Mouse (Mus musculus): ENCODE measurements around the gene Phlda3. TPM values are rescaled to one million over a fixed set of nuclear protein-coding genes. Genes with fewer than 3 reads are reported as not detected.
A peak's percentile ranks its signal among the peaks of the same experiment; 100 is the strongest.

The Phlda3 gene
- polyA plus RNA-seq, 1 experiment from 2014 or later: 22.6 TPM

GRCm38 (mm10) chr1:135764206-135764528, 1.8 kb upstream of the Phlda3 start:
- Histone ChIP-seq H3K36me3 (ENCODE audit: control insufficient read depth, insufficient read depth, low read length) (peaks cover 3% of the 10 kb centered on the region), H3K27ac (ENCODE audit: low read depth, low read length) (no peak overlapping the region), H3K9ac (ENCODE audit: low read length) (no peak overlapping the region), H3K4me2 (ENCODE audit: low read depth) (no peak overlapping the region), H3K27me3 (ENCODE audit: control insufficient read depth, insufficient read depth, low read length) (0 out of 2 replicates have a peak, but pooled peaks cover 2% of the 10 kb centered on the region), H3K4me1 (ENCODE audit: control insufficient read depth, insufficient read depth, low read length) (peaks cover 16% of the 10 kb centered on the region), H3K4me3 (ENCODE audit: low read depth, low read length) (no peak overlapping the region), H3K9me3 (ENCODE audit: control insufficient read depth, low read length) (no peaks in the 10 kb centered on the region)
- ATAC-seq (ENCODE audit: insufficient read depth, low FRiP score, low TSS enrichment) (no peak), DNase-seq (ENCODE audit: low spot score) (no peak)
- 71% methylated on average over 2 of the region's 2 CpGs for WGBS

DNA sequence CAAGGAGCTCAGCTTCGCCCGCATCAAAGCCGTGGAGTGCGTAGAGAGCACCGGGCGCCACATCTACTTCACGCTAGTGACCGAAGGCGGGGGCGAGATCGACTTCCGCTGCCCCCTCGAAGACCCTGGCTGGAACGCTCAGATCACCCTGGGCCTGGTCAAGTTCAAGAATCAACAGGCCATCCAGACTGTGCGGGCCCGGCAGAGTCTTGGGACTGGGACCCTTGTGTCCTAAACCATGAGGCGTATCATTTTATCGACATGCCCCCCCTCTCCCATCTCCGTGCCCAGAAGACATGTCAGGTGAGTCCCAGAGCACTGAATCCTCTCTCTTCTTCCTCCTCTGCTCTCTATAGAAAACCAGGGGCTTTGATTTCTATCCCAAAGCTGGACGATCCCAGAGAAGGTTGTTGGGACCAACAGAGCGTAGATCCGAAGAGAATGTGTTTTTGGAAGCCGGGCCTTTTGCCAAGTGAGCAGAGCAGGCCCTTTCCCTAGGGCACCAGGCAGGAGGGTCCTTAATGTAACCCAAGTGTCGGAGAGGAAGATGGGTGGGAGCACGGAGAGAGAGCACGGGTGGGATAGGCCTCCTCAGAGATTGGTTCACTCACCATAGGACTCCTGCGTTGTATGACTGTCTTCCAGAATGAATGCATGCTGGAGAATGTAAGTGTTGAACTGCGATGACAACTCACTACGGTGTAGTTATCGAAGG, 830 bp downstream of the Phlda3 start:
- no peaks in the 10 kb centered on the region for H3K9me3 ChIP-seq (ENCODE audit: control insufficient read depth, low read length)
- peaks cover 5% of the 10 kb centered on the region for H3K36me3 ChIP-seq (ENCODE audit: control insufficient read depth, insufficient read depth, low read length)
- 0 out of 2 replicates have a peak, but pooled peaks cover 2% of the 10 kb centered on the region for H3K27me3 ChIP-seq (ENCODE audit: control insufficient read depth, insufficient read depth, low read length)
- DNase-seq (ENCODE audit: low spot score) (no peak), ATAC-seq (ENCODE audit: insufficient read depth, low FRiP score, low TSS enrichment) (peak; percentile 5; the same call in 1 of the 2 replicates)
- H3K9ac ChIP-seq (ENCODE audit: low read length): peak overlapping the region; percentile 83
- peak overlapping the region; percentile 97 for H3K4me2 ChIP-seq (ENCODE audit: low read depth)
- H3K4me3 ChIP-seq (ENCODE audit: low read depth, low read length): peak overlapping the region; percentile 64
- H3K4me1 ChIP-seq (ENCODE audit: control insufficient read depth, insufficient read depth, low read length): peaks cover 16% of the 10 kb centered on the region
- 29% methylated on average over 30 of the region's 30 CpGs for WGBS
- H3K27ac ChIP-seq (ENCODE audit: low read depth, low read length): 0 out of 2 replicates have a peak overlapping the region, but pooled peaks have one; percentile 50

GRCm38 (mm10) chr1:135767324-135767890, 1.5 kb downstream of the Phlda3 start:
- ATAC-seq (ENCODE audit: insufficient read depth, low FRiP score, low TSS enrichment) (no peak), DNase-seq (ENCODE audit: low spot score) (no peak)

DNA sequence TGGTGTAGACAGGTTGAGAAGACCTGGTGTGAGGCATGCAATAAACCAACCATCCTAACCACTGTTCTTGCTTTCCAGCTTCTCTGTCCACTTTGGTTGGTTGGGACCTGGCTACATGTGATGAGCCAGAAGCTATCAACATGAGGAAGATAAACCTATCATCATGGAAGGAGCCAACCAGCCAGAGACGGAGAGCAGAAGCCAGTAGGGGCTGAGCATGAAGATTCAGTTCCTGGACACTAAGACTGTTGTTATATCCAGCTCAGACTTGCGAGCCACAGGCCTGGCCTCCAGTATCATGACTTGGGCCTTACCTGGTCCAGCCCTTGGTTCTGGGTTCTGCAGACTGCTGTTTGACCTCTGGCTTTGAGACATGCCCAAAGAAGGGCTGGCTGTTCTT, 2.5 kb downstream of the Phlda3 start:
- ATAC-seq (ENCODE audit: insufficient read depth, low FRiP score, low TSS enrichment) (no peak), DNase-seq (ENCODE audit: low spot score) (no peak)
- peaks cover 16% of the 10 kb centered on the region for H3K4me1 ChIP-seq (ENCODE audit: control insufficient read depth, insufficient read depth, low read length)
- no peak overlapping the region for H3K4me3 ChIP-seq (ENCODE audit: low read depth, low read length)
- H3K9ac ChIP-seq (ENCODE audit: low read length): no peak overlapping the region
- H3K36me3 ChIP-seq (ENCODE audit: control insufficient read depth, insufficient read depth, low read length): peaks cover 5% of the 10 kb centered on the region
- no peaks in the 10 kb centered on the region for H3K9me3 ChIP-seq (ENCODE audit: control insufficient read depth, low read length)
- H3K27me3 ChIP-seq (ENCODE audit: control insufficient read depth, insufficient read depth, low read length): 0 out of 2 replicates have a peak, but pooled peaks cover 2% of the 10 kb centered on the region
- WGBS: 100% methylated on average over 2 of the region's 2 CpGs
- H3K27ac ChIP-seq (ENCODE audit: low read depth, low read length): no peak overlapping the region
- H3K4me2 ChIP-seq (ENCODE audit: low read depth): no peak overlapping the region

More at GRCm38 (mm10) chr1:135767324-135767890, 1.5 kb downstream of the Phlda3 start:
- WGBS: 88% methylated on average over 4 of the region's 4 CpGs
- H3K9me3 ChIP-seq (ENCODE audit: control insufficient read depth, low read length): no peaks in the 10 kb centered on the region
- H3K36me3 ChIP-seq (ENCODE audit: control insufficient read depth, insufficient read depth, low read length): peaks cover 5% of the 10 kb centered on the region
- H3K27me3 ChIP-seq (ENCODE audit: control insufficient read depth, insufficient read depth, low read length): 0 out of 2 replicates have a peak, but pooled peaks cover 2% of the 10 kb centered on the region
- H3K4me2 ChIP-seq (ENCODE audit: low read depth): peak overlapping the region; percentile 97
- H3K9ac ChIP-seq (ENCODE audit: low read length): no peak overlapping the region
- peaks cover 16% of the 10 kb centered on the region for H3K4me1 ChIP-seq (ENCODE audit: control insufficient read depth, insufficient read depth, low read length)
- H3K27ac ChIP-seq (ENCODE audit: low read depth, low read length): no peak overlapping the region
- H3K4me3 ChIP-seq (ENCODE audit: low read depth, low read length): peak overlapping the region; percentile 64

DNA sequence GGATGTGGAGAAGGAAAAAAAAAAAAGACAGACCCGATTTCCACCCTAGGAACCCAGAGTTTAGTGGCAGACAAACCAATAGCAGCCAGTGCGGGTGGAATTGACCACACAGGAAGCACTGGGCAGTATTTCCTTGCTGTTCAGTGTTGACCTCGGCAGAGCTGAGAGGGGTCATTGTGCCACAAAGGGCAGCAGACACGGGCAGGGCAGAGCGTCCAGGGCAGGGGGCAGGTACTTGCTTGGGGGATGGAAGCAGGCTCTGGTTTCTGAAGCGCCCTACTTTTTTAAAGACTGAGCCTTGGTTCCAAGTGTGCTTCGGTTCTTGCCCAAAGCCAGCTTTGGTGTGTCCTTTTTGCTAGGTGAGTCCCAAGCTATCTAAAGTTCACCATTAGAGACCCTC, 4.3 kb downstream of the Phlda3 start:
- Histone ChIP-seq H3K27ac (ENCODE audit: low read depth, low read length) (no peak overlapping the region), H3K27me3 (ENCODE audit: control insufficient read depth, insufficient read depth, low read length) (0 out of 2 replicates have a peak, but pooled peaks cover 2% of the 10 kb centered on the region), H3K4me3 (ENCODE audit: low read depth, low read length) (no peak overlapping the region), H3K4me2 (ENCODE audit: low read depth) (no peak overlapping the region), H3K9ac (ENCODE audit: low read length) (no peak overlapping the region), H3K9me3 (ENCODE audit: control insufficient read depth, low read length) (no peaks in the 10 kb centered on the region), H3K4me1 (ENCODE audit: control insufficient read depth, insufficient read depth, low read length) (peaks cover 16% of the 10 kb centered on the region), H3K36me3 (ENCODE audit: control insufficient read depth, insufficient read depth, low read length) (peaks cover 5% of the 10 kb centered on the region)
- no peak for DNase-seq (ENCODE audit: low spot score)
- no peak for ATAC-seq (ENCODE audit: insufficient read depth, low FRiP score, low TSS enrichment)
- WGBS: 73% methylated on average over 7 of the region's 7 CpGs

GRCm38 (mm10) chr1:135770896-135771572, 5.1 kb downstream of the Phlda3 start:
- DNase-seq (ENCODE audit: low spot score) (no peak), ATAC-seq (ENCODE audit: insufficient read depth, low FRiP score, low TSS enrichment) (no peak)
- no peaks in the 10 kb centered on the region for H3K9me3 ChIP-seq (ENCODE audit: control insufficient read depth, low read length)
- H3K4me3 ChIP-seq (ENCODE audit: low read depth, low read length): no peak overlapping the region
- no peak overlapping the region for H3K27ac ChIP-seq (ENCODE audit: low read depth, low read length)
- no peak overlapping the region for H3K9ac ChIP-seq (ENCODE audit: low read length)
- WGBS: 70% methylated on average over 12 of the region's 12 CpGs
- H3K4me1 ChIP-seq (ENCODE audit: control insufficient read depth, insufficient read depth, low read length): peaks cover 11% of the 10 kb centered on the region
- H3K27me3 ChIP-seq (ENCODE audit: control insufficient read depth, insufficient read depth, low read length): 0 out of 2 replicates have a peak, but pooled peaks cover 2% of the 10 kb centered on the region
- H3K36me3 ChIP-seq (ENCODE audit: control insufficient read depth, insufficient read depth, low read length): peaks cover 5% of the 10 kb centered on the region
- H3K4me2 ChIP-seq (ENCODE audit: low read depth): no peak overlapping the region

- H3K9ac ChIP-seq (ENCODE audit: low read length): no peak overlapping the region
- H3K27me3 ChIP-seq (ENCODE audit: control insufficient read depth, insufficient read depth, low read length): 0 out of 2 replicates have a peak, but pooled peaks cover 2% of the 10 kb centered on the region
- no peak overlapping the region for H3K4me3 ChIP-seq (ENCODE audit: low read depth, low read length)
- H3K4me2 ChIP-seq (ENCODE audit: low read depth): no peak overlapping the region
- H3K36me3 ChIP-seq (ENCODE audit: control insufficient read depth, insufficient read depth, low read length): peaks cover 5% of the 10 kb centered on the region
- no peaks in the 10 kb centered on the region for H3K9me3 ChIP-seq (ENCODE audit: control insufficient read depth, low read length)
- ATAC-seq (ENCODE audit: insufficient read depth, low FRiP score, low TSS enrichment) (no peak), DNase-seq (ENCODE audit: low spot score) (no peak)
- no peak overlapping the region for H3K27ac ChIP-seq (ENCODE audit: low read depth, low read length)
- 77% methylated on average over 8 of the region's 8 CpGs for WGBS
- peaks cover 7% of the 10 kb centered on the region for H3K4me1 ChIP-seq (ENCODE audit: control insufficient read depth, insufficient read depth, low read length)
Observed at GRCm38 (mm10) chr1:135771573-135771970, 5.7 kb downstream of the Phlda3 start.

- no peak overlapping the region for H3K4me2 ChIP-seq (ENCODE audit: low read depth)
- no peaks in the 10 kb centered on the region for H3K27me3 ChIP-seq (ENCODE audit: control insufficient read depth, insufficient read depth, low read length)
- H3K27ac ChIP-seq (ENCODE audit: low read depth, low read length): no peak overlapping the region
- H3K9ac ChIP-seq (ENCODE audit: low read length): no peak overlapping the region
- DNase-seq (ENCODE audit: low spot score) (no peak), ATAC-seq (ENCODE audit: insufficient read depth, low FRiP score, low TSS enrichment) (no peak)
- no peak overlapping the region for H3K4me3 ChIP-seq (ENCODE audit: low read depth, low read length)
- no peaks in the 10 kb centered on the region for H3K9me3 ChIP-seq (ENCODE audit: control insufficient read depth, low read length)
- H3K36me3 ChIP-seq (ENCODE audit: control insufficient read depth, insufficient read depth, low read length): no peaks in the 10 kb centered on the region
- H3K4me1 ChIP-seq (ENCODE audit: control insufficient read depth, insufficient read depth, low read length): peaks cover 8% of the 10 kb centered on the region
Observed at GRCm38 (mm10) chr1:135776596-135776995, 10.7 kb downstream of the Phlda3 start.

Data from neural tube, embryonic 11.5 days (tissue).